8 mouse cellular contexts compared by ENCODE assay signal in the genomic region with DNA sequence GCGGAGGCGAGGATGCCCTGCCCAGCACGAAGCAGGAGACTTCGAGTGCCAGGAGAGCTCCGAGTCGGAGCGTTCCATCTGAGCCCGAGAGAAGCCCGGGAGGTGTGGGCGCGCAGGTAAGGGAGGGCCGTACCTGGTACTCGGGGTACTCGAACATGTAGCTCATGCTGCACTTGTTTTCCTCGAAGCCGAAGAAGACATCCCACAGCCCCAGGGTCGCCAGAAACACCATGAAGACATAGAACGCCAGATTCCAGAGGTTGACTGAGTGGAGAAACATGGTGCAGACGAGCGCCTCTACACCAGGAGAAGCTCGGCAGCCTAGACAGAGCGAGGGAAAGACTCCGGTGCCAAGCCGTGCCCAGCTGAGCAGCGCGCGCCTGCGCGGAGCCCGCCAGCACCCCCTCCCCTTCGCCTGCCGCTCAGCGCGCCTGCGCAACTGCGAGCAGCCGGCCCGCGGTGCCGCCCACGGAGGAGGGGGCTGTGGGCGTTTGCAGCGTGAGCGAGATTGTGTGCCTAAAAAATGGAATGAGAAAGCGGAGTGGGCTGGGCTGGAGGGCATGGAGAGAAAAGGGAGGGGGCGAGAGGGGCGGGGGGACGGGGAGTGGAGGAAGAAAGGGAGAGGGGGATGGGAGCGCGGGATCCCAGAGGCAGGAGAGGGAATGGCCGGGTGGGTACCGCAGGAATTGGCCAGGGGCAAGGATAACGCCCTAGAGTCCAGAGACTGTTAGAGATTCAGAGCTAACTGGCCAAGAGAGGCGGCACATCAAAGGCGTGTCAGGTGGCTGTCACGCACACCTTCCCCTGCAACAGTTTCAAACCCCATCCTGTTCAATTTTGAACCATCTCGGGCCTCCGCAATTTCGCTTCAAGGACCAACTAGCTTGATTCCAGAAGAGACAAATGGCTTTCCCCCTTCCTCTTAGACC. TPM values are rescaled to one million over a fixed set of nuclear protein-coding genes. Genes with fewer than 3 reads are reported as not detected.
DNase-seq lines count a peak whose midpoint lies in the region; ATAC-seq lines count a peak whose summit lies in the region.

A gene (minus strand): TSS at position 384 of the 929 bp plus-strand sequence.

- WGBS in hindbrain, embryonic 13.5 days = under 1% methylated on average over 48 of the region's 59 CpGs

- no peaks in the 10 kb centered on the region for H3K9me3 ChIP-seq in hindbrain, embryonic 13.5 days

- H3K4me1 ChIP-seq in hindbrain, embryonic 13.5 days (replicated peaks) = peaks cover 15% of the 10 kb centered on the region

- H3K27me3 ChIP-seq in hindbrain, embryonic 13.5 days = 0 out of 2 replicates have a peak, but pooled peaks cover 5% of the 10 kb centered on the region

- ATAC-seq in hindbrain, embryonic 13.5 days (ENCODE audit: low FRiP score) = peak; percentile 100

- H3K36me3 ChIP-seq in hindbrain, embryonic 13.5 days = no peaks in the 10 kb centered on the region

- peak within 1 kb of the TSS; percentile 92 for H3K27ac ChIP-seq in hindbrain, embryonic 13.5 days

- peak; percentile 94 for DNase-seq in MN1 (ENCODE audit: low spot score)
- peak; percentile 91 for DNase-seq in cerebellum, adult 9-10 months
- DNase-seq in frontal cortex, postnatal 14 days (ENCODE audit: low spot score in 2 of 2) = peak; percentile 81 to 87
- DNase-seq in layer of hippocampus, postnatal 14 days (ENCODE audit: low spot score in 2 of 2) = peak; percentile 89 to 94
- DNase-seq in lung, postnatal 10 days = peak; percentile 90
- DNase-seq in ovary, postnatal 14 days (ENCODE audit: low spot score) = peak; percentile 81
- peak; percentile 79 to 89 for DNase-seq in thymus, postnatal 10 days (ENCODE audit: low spot score in 2 of 2)

- H3K4me2 ChIP-seq in hindbrain, embryonic 13.5 days = peak within 1 kb of the TSS; percentile 65

- peak within 1 kb of the TSS; percentile 78 for H3K4me3 ChIP-seq in hindbrain, embryonic 13.5 days

- peak within 1 kb of the TSS; percentile 88 for H3K9ac ChIP-seq in hindbrain, embryonic 13.5 days

RNA-seq across cellular contexts. Expression of the gene that starts here (rescaled TPM):
- polyA plus RNA-seq in hindbrain, embryonic 13.5 days (2015; fragmentation: Nextera tagmentation; extraction: Ambion mirVana) = 25.3 and 25.8 TPM in 2 replicates
- total RNA-seq in layer of hippocampus, postnatal 14 days (2021) = 10 to 100 TPM; 34.2 to 34.6 TPM

Comparison
In these comparisons a context has a peak if more than half of its experiments do, and no peak if none do; other contexts are left out.
1. Peak in every context shown above with its lines: DNase-seq, ATAC-seq, H3K4me3 ChIP-seq and H3K27ac ChIP-seq.